Mouse (Mus musculus) bone marrow macrophage, adult 2 months (primary cell): ENCODE measurements at regions not wholly inside any gene's neighbourhood (a gene's known extent, or its start where the extent isn't known, plus 50 kb on each side); places are given as distances from the start of the nearest gene placed in this dataset.

Experiments
- CTCF ChIP-seq: IDR thresholded peaks from 2 replicates; pipeline ENCODE4 v1.5.1; 2012; ENCODE audit warnings: low read depth, mild to moderate bottlenecking, low read length, moderate library complexity
- POLR2A ChIP-seq: IDR thresholded peaks from 2 replicates; pipeline ENCODE4 v1.6.1; 2012; ENCODE audit warnings: mild to moderate bottlenecking, low read depth, low read length, borderline replicate concordance

DNA sequence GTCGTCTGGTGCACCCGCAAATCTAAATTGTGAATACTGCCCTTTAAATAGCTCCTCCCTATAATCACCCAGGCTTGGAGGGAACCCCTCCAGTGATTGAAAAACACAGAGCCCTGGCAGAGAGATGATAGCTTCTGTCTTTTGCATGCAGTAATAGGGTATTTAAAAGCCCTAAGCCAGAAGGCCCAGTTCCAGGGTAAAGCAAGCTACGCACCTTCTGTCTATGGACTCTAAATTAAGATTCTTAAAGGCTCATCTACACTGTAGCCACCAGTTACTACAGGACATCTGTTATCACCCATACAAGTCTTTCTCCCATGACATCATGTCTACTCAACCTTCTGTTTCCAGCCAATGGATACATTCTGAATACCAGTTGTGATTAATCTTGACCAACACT lies 167.8 kb downstream of the Gm11361 start:
- no peak for TF ChIP-seq CTCF
- TF ChIP-seq POLR2A: no peak
